Mouse (Mus musculus): ENCODE results near the gene Mapkapk3. TPM values are rescaled to one million over a fixed set of nuclear protein-coding genes. Genes with fewer than 3 reads are reported as not detected.
"Not testable (repeated sequence)": the region's sequence is repeated elsewhere in the genome, so short reads cannot be mapped to it uniquely, and the experiment has no call there.

The Mapkapk3 gene
- total RNA-seq, 2 experiments from 2014 or later, result 207 to 231 TPM

GRCm38 (mm10) chr9:107308346-107309000 is 18.8 kb upstream of the Mapkapk3 start:
- no peak for ATAC-seq (replicated peaks; ENCODE audit: poor library complexity, severe bottlenecking)

GRCm38 (mm10) chr9:107307886-107308285 is 18.2 kb upstream of the Mapkapk3 start:
- ATAC-seq (replicated peaks; ENCODE audit: poor library complexity, severe bottlenecking), result no peak

- no peak for ATAC-seq (replicated peaks; ENCODE audit: poor library complexity, severe bottlenecking)
Measured at GRCm38 (mm10) chr9:107307099-107307872, 17.6 kb upstream of the Mapkapk3 start.

- not testable (repeated sequence) for ATAC-seq (replicated peaks; ENCODE audit: poor library complexity, severe bottlenecking)
Measured at GRCm38 (mm10) chr9:107306673-107307072, 17.0 kb upstream of the Mapkapk3 start.

- peak; percentile 45 for ATAC-seq (replicated peaks; ENCODE audit: poor library complexity, severe bottlenecking)
Measured at GRCm38 (mm10) chr9:107305601-107306542, 16.2 kb upstream of the Mapkapk3 start.

GRCm38 (mm10) chr9:107305012-107305411 is 15.3 kb upstream of the Mapkapk3 start:
- ATAC-seq (replicated peaks; ENCODE audit: poor library complexity, severe bottlenecking), result no peak

- no peak for ATAC-seq (replicated peaks; ENCODE audit: poor library complexity, severe bottlenecking)
Measured at GRCm38 (mm10) chr9:107304383-107304782, 14.7 kb upstream of the Mapkapk3 start.

GRCm38 (mm10) chr9:107303900-107304299 is 14.2 kb upstream of the Mapkapk3 start:
- no peak for ATAC-seq (replicated peaks; ENCODE audit: poor library complexity, severe bottlenecking)

GRCm38 (mm10) chr9:107303121-107303820 is 13.6 kb upstream of the Mapkapk3 start:
- ATAC-seq (replicated peaks; ENCODE audit: poor library complexity, severe bottlenecking), result peak; percentile 58

GRCm38 (mm10) chr9:107302592-107302991 is 12.9 kb upstream of the Mapkapk3 start:
- no peak for ATAC-seq (replicated peaks; ENCODE audit: poor library complexity, severe bottlenecking)

- ATAC-seq (replicated peaks; ENCODE audit: poor library complexity, severe bottlenecking), result no peak
Measured at GRCm38 (mm10) chr9:107301554-107302331, 12.1 kb upstream of the Mapkapk3 start.

- ATAC-seq (replicated peaks; ENCODE audit: poor library complexity, severe bottlenecking), result no peak
Measured at GRCm38 (mm10) chr9:107300224-107300973, 10.7 kb upstream of the Mapkapk3 start.

- ATAC-seq (replicated peaks; ENCODE audit: poor library complexity, severe bottlenecking), result no peak
Measured at GRCm38 (mm10) chr9:107299783-107300182, 10.1 kb upstream of the Mapkapk3 start.

GRCm38 (mm10) chr9:107298876-107299275 is 9.2 kb upstream of the Mapkapk3 start:
- ATAC-seq (replicated peaks; ENCODE audit: poor library complexity, severe bottlenecking), result no peak

GRCm38 (mm10) chr9:107298059-107298780 is 8.5 kb upstream of the Mapkapk3 start:
- no peak for ATAC-seq (replicated peaks; ENCODE audit: poor library complexity, severe bottlenecking)

- no peak for ATAC-seq (replicated peaks; ENCODE audit: poor library complexity, severe bottlenecking)
Measured at GRCm38 (mm10) chr9:107297658-107298057, 8.0 kb upstream of the Mapkapk3 start.

- no peak for ATAC-seq (replicated peaks; ENCODE audit: poor library complexity, severe bottlenecking)
Measured at GRCm38 (mm10) chr9:107297059-107297458, 7.4 kb upstream of the Mapkapk3 start.

- ATAC-seq (replicated peaks; ENCODE audit: poor library complexity, severe bottlenecking), result peak; percentile 85
Measured at GRCm38 (mm10) chr9:107296501-107296965, 6.9 kb upstream of the Mapkapk3 start.

Measured in granulocyte monocyte progenitor cell, adult 5-6 weeks (primary cell).